Mouse (Mus musculus) embryonic fibroblast, embryonic 13.5 days (primary cell): ENCODE results near the gene Nxnl1.
"Not testable (repeated sequence)": the region's sequence is repeated elsewhere in the genome, so short reads cannot be mapped to it uniquely, and the experiment has no call there.

Experiments used
- CTCF ChIP-seq: IDR thresholded peaks from 2 replicates; pipeline ENCODE4 v1.5.1; 2011; ENCODE audit warnings: mild to moderate bottlenecking, control low read depth, low read length, moderate library complexity, borderline replicate concordance; ENCODE audit not compliant: insufficient read depth
- POLR2A ChIP-seq: IDR thresholded peaks from 2 replicates; pipeline ENCODE4 v1.6.1; 2011; ENCODE audit warnings: low read depth, mild to moderate bottlenecking, control low read depth, low read length, moderate library complexity

DNA sequence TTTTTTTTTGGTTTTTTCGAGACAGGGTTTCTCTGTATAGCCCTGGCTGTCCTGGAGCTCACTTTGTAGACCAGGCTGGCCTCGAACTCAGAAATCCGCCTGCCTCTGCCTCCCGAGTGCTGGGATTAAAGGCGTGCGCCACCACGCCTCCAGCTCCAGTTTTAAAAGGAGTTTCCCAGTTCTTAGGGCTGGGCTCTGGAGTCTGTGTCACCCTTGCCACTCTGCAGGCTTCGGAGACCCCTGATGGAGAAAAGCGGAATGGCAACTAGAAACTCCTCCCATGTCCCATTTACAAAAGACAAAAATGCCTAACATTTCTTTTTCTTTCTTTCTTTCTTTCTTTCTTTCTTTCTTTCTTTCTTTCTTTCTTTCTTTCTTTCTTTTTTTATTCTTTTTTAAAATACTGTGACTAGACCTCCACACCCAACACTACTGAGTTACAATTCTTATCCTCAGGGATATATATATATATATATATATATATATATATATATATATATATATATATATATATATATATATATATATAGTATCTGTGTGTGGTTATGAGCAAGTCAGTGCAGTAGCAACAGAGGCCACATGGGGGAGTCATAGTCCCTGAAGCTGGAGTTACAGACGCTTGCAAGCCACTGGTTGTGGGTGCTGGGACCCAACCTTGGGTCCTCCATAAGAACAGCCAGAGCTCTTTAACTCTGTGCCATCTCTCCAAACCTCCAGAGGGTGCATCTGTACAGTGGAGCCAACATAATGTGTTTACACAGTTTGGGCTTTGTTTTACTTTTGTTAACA lies 47.2 kb downstream of the Nxnl1 start:
- not testable (repeated sequence) for TF ChIP-seq POLR2A
- peak; percentile 34; the same call in 1 of the 2 replicates for TF ChIP-seq CTCF
